Mouse (Mus musculus): Measurements from ENCODE around the gene Cobll1. TPM values are rescaled to one million over a fixed set of nuclear protein-coding genes. Genes with fewer than 3 reads are reported as not detected.

Gene Cobll1
- polyA plus RNA-seq, 1 experiment from 2014 or later: 3.0 TPM

DNA sequence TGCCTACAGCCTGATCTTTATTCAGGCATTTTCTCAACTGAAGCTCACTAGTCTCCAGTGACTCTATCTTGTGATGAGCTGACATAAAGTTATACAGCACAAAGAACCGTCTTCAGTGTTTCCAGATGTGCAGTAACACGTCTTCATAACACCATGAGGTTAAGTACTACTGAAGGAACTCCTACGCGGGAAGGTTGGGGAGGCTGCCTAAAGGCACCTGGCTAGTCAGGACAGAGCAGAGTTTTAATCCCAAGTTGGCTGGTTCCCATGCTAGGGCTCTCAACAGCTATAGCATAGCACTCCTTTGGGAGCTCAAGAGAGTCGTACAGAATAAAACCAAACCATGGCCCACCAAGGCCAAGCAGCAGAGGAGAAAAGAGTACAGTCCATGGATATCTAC, 76.6 kb downstream of the Cobll1 start:
- H3K27me3 ChIP-seq: no peaks in the 10 kb centered on the region
- ATAC-seq (ENCODE audit: low FRiP score, low read depth): peak; percentile 73

DNA sequence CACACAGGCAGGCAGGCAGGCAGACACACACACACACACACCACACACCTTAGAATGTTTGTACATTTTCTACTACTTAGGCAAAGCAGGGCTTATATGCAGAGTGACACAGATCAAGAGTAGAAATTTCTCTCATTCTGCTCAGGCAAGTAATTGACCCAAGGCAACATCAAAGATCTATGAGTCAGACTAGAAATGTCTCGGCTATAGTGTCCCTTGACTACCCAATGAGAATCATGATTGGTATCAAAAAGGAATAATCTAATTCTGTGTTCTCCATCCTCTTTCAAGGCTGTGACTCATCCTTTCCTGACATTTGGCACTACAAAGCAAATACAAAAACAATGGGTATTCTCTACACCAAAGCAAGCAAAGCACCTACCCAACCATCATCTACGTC, 77.5 kb downstream of the Cobll1 start:
- H3K4me2 ChIP-seq (replicated peaks): no peak overlapping the region
- no peaks in the 10 kb centered on the region for H3K36me3 ChIP-seq
- H3K27ac ChIP-seq: no peak overlapping the region
- no peaks in the 10 kb centered on the region for H3K27me3 ChIP-seq
- H3K4me3 ChIP-seq: no peak overlapping the region
- WGBS: 85% methylated on average over 2 of the region's 2 CpGs
- H3K4me1 ChIP-seq: peaks cover 7% of the 10 kb centered on the region
- H3K9ac ChIP-seq: no peak overlapping the region
- no peak for ATAC-seq (ENCODE audit: low FRiP score, low read depth)
- no peaks in the 10 kb centered on the region for H3K9me3 ChIP-seq

More for the DNA sequence above, 76.6 kb downstream of the Cobll1 start:
- H3K4me1 ChIP-seq: peaks cover 7% of the 10 kb centered on the region
- 66% methylated on average over 5 of the region's 5 CpGs for WGBS
- H3K4me2 ChIP-seq (replicated peaks): no peak overlapping the region
- H3K9me3 ChIP-seq: no peaks in the 10 kb centered on the region
- no peak overlapping the region for H3K27ac ChIP-seq
- H3K4me3 ChIP-seq: no peak overlapping the region
- H3K36me3 ChIP-seq: no peaks in the 10 kb centered on the region
- H3K9ac ChIP-seq: no peak overlapping the region

DNA sequence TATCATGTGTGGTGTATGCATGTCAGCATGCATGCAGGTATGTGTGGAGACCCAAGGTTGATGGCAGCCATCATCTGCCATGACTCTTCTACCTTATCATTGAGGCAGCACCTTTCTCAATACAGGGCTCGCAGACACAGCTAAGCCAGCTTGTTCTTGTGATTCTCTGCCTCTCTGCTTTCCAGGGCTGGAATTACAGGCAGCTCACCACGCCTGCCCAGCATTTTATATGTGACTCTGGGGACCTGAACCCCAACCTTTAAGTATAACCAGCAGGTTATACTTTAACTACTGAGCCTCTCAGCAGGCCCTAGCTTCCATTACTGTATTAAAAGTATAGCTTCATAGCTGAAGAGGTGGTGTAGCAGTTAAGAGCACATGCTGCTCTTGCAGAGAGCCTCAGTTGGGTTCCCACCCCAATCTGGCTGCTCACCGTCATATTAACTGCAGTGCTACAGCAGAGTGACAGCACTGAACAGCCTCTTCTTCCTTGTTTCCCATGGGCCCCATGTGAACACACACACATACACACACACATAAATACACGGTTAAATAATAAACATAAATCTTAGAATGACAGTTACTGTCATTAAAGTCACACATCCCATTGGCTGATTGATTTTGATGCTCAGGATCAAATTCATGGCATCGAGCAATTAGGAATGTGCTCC, 81.1 kb downstream of the Cobll1 start:
- 69% methylated on average over 5 of the region's 5 CpGs for WGBS

DNA sequence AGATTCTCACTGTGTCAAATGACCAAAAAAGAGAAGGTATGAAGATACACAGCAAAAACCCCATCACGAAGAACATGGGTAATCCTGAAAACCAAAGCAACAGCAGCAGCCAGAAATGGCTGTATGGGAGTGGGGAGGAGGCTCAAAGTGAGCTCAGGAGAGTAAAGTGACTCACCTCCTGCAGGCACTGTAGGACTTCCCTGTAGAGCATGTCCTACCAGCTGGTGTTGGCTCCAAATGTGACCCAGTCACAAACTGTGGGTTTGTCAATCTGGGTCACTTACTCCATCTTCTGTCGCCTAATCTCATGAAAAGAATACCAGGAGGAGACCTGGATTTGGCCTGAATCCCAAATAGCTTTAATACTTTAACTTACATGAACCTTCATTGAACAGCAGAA, 81.9 kb downstream of the Cobll1 start:
- peaks cover 7% of the 10 kb centered on the region for H3K4me1 ChIP-seq
- no peaks in the 10 kb centered on the region for H3K27me3 ChIP-seq
- H3K9me3 ChIP-seq: no peaks in the 10 kb centered on the region
- H3K4me3 ChIP-seq: no peak overlapping the region
- H3K36me3 ChIP-seq: no peaks in the 10 kb centered on the region
- WGBS: 83% methylated on average over 2 of the region's 2 CpGs
- ATAC-seq (ENCODE audit: low FRiP score, low read depth): no peak
- H3K9ac ChIP-seq: no peak overlapping the region
- H3K27ac ChIP-seq: no peak overlapping the region
- no peak overlapping the region for H3K4me2 ChIP-seq (replicated peaks)

More for the DNA sequence above, 81.1 kb downstream of the Cobll1 start:
- Histone ChIP-seq H3K27ac (no peak overlapping the region), H3K9me3 (no peaks in the 10 kb centered on the region), H3K9ac (no peak overlapping the region), H3K36me3 (no peaks in the 10 kb centered on the region), H3K4me1 (peaks cover 7% of the 10 kb centered on the region), H3K4me3 (no peak overlapping the region), H3K4me2 (replicated peaks) (no peak overlapping the region), H3K27me3 (no peaks in the 10 kb centered on the region)
- peak; percentile 48 for ATAC-seq (ENCODE audit: low FRiP score, low read depth)

DNA sequence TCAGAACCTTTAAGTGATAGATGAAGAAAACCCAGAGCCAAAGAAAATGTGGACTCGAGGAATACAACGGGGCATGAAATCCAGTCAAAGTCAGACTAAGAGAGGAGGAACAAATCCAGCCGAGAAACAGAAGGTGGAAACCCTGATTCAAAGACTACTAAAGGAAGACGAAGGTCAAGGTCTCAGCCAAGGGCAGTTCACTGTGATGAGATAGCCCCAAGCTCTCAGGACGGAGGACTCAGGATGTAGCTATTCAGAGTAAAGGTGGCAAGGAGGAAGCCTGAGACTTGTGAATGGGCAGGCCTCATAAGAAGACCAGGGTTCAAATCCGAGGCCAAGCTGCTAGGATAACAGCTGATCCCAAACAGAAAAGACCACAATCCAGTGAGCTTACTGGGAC, 90.3 kb downstream of the Cobll1 start:
- Histone ChIP-seq H3K27ac (no peak overlapping the region), H3K4me3 (no peak overlapping the region), H3K4me2 (replicated peaks) (no peak overlapping the region), H3K4me1 (peaks cover 5% of the 10 kb centered on the region; the same call in 1 of the 2 replicates), H3K9ac (no peak overlapping the region), H3K9me3 (no peaks in the 10 kb centered on the region), H3K36me3 (no peaks in the 10 kb centered on the region), H3K27me3 (no peaks in the 10 kb centered on the region)
- 95% methylated on average over 6 of the region's 6 CpGs for WGBS
- no peak for ATAC-seq (ENCODE audit: low FRiP score, low read depth)

DNA sequence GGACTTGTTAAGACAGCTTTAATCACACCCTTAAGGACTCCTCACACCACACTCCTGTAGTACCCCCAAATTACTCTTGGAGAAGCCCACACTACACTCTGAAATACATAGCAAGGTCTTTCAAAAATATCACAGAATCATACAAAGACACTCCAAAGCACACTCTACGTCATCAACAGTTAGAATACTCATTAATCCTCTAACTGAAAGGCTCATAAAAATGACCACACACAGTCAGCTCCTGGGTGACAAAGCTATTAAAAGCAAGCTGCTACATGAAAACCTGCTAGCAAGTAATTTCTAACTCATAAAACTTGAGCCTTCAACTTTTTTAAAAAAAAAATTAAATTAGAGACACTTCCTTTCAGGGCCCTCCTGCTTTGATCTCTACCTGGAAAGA, 91.8 kb downstream of the Cobll1 start:
- WGBS: 24% methylated on average over 1 of the region's 1 CpGs
- no peak overlapping the region for H3K4me3 ChIP-seq
- peaks cover 3% of the 10 kb centered on the region; the same call in 1 of the 2 replicates for H3K9me3 ChIP-seq
- no peaks in the 10 kb centered on the region for H3K36me3 ChIP-seq
- peaks cover 5% of the 10 kb centered on the region; the same call in 1 of the 2 replicates for H3K4me1 ChIP-seq
- ATAC-seq (ENCODE audit: low FRiP score, low read depth): no peak
- H3K27ac ChIP-seq: no peak overlapping the region
- H3K4me2 ChIP-seq (replicated peaks): no peak overlapping the region
- no peak overlapping the region for H3K9ac ChIP-seq
- H3K27me3 ChIP-seq: no peaks in the 10 kb centered on the region

DNA sequence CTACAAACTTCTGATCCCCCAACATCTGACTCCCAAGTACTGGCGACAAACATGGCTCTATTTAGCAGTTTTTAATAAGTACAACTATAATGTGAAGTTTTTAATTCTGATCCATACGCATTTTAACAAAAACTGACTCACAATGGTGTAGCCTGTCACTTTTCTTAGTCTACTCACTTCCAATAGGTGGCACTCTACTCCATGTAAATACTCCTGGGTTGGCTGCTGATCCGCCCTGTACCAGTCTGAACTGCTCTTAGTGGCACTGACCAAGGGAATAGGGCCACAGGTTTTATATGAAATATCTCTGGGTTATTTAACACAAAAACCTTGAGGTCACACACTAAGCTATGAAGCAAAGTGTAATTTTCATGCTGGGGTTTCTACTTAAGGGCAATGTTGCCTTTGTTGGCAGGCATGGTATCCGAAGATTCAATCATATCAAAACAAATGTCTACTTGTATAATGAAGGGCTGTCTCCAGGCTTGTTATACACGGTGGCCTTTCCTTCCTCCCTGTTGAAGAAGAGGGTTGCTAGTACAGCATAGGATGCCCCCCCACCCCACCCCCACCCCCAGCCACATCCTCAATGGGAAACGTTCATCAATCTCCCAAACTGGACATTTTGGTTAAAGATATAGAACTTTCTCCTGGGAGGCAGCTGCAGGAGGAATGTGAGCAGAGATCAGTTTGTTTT, 93.6 kb downstream of the Cobll1 start:
- Histone ChIP-seq H3K27ac (no peak overlapping the region), H3K9ac (no peak overlapping the region), H3K36me3 (no peaks in the 10 kb centered on the region), H3K9me3 (peaks cover 3% of the 10 kb centered on the region; the same call in 1 of the 2 replicates), H3K4me2 (replicated peaks) (no peak overlapping the region), H3K4me1 (peaks cover 5% of the 10 kb centered on the region; the same call in 1 of the 2 replicates), H3K27me3 (no peaks in the 10 kb centered on the region), H3K4me3 (no peak overlapping the region)
- peak; percentile 84 for ATAC-seq (ENCODE audit: low FRiP score, low read depth)
- WGBS: 45% methylated on average over 6 of the region's 6 CpGs

DNA sequence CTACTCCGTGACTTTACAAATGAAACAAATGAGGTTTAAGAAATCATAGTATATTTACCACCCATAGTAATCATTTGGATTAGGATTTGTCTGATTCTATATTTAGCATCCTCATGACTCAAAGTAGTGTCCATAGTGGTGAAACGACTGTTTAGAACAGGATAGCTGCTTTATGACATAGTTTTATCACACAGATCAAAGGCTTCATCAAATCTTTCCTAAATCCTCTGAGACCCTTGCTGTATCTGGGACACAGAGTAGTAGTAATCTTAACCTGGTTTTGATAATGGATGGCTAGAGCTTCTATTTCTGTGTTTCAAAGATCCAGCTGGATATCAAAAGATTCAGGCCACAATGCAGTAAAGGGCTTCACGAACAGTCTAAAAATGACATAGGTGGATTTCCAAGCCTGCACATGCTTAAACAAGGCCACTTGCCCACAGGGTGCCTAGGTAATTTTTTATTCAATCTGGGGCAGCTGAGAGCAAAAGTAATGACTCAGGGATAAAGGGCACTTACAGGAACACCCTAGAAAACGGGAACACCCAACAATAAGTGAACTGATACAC, 98.0 kb downstream of the Cobll1 start:
- Histone ChIP-seq H3K4me1 (0 out of 2 replicates have a peak, but pooled peaks cover 6% of the 10 kb centered on the region), H3K9ac (no peak overlapping the region), H3K27ac (no peak overlapping the region), H3K4me2 (replicated peaks) (no peak overlapping the region), H3K36me3 (no peaks in the 10 kb centered on the region), H3K4me3 (no peak overlapping the region), H3K27me3 (no peaks in the 10 kb centered on the region), H3K9me3 (peaks cover 3% of the 10 kb centered on the region; the same call in 1 of the 2 replicates)
- no peak for ATAC-seq (ENCODE audit: low FRiP score, low read depth)
- WGBS: 52% methylated on average over 4 of the region's 4 CpGs

DNA sequence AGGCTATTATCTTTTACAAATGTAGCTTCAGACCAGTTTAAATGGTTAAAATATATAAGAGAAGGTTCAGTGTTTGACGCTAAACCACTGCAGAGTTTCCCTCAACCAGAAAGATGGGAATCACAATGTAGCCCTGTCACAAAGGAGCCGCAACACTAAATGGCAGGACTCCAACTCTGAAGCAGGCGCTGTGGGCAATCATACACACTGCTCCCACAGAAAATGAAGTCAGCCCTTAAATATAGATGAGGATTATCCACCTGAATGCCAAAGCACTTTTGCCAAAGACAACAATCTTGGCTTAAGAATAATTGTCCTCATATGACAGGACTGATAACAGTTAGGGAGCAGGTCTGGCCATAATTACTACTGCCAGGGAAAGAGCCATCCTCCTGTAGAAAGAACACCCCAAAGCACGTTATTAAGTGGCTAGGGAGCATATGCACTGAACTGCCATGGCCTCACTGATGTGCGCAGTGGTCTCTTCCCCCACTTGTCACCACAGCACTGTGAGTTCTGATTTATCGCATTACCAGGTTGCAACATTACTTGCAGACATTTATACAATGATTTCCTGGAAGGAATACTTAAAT, 98.8 kb downstream of the Cobll1 start:
- ATAC-seq (ENCODE audit: low FRiP score, low read depth): no peak
- Histone ChIP-seq H3K36me3 (no peaks in the 10 kb centered on the region), H3K4me3 (no peak overlapping the region), H3K9me3 (peaks cover 3% of the 10 kb centered on the region; the same call in 1 of the 2 replicates), H3K4me1 (0 out of 2 replicates have a peak, but pooled peaks cover 6% of the 10 kb centered on the region), H3K27ac (no peak overlapping the region), H3K9ac (no peak overlapping the region), H3K27me3 (no peaks in the 10 kb centered on the region), H3K4me2 (replicated peaks) (no peak overlapping the region)
- 63% methylated on average over 6 of the region's 6 CpGs for WGBS

DNA sequence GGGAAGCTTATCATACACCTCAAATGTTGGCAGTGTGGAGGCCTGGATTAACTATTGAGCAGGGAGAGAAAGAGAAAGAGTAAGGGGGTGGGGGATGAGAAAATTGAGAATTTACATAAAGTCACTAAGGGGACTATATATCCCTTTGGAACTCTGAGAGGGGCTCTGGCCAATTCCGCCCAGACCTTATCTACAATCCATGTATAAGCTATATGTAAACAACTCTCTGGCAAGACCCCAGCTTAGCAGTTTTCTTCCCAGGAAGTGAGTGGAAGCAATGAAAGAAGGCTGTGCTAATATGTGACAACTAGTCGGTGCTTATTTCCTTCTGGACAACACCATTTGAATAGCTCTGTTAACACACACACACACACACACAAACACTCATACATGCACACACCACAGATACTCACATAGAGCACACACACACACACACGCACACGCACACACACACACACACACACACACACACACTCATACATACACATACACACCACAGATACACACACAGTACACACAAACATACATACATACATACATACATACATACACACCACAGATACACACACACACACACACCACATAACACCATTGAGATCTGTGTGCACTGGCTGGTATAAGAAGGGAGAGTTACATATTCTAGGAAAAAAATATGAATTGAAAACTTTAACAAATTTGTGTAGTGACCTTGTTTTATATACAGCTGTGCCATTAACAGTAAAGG, 99.4 kb downstream of the Cobll1 start:
- Histone ChIP-seq H3K4me3 (no peak overlapping the region), H3K9me3 (peaks cover 3% of the 10 kb centered on the region; the same call in 1 of the 2 replicates), H3K27ac (no peak overlapping the region), H3K27me3 (no peaks in the 10 kb centered on the region), H3K36me3 (no peaks in the 10 kb centered on the region), H3K4me2 (replicated peaks) (no peak overlapping the region), H3K4me1 (0 out of 2 replicates have a peak, but pooled peaks cover 6% of the 10 kb centered on the region), H3K9ac (no peak overlapping the region)
- WGBS: 65% methylated on average over 4 of the region's 4 CpGs
- ATAC-seq (ENCODE audit: low FRiP score, low read depth): no peak

DNA sequence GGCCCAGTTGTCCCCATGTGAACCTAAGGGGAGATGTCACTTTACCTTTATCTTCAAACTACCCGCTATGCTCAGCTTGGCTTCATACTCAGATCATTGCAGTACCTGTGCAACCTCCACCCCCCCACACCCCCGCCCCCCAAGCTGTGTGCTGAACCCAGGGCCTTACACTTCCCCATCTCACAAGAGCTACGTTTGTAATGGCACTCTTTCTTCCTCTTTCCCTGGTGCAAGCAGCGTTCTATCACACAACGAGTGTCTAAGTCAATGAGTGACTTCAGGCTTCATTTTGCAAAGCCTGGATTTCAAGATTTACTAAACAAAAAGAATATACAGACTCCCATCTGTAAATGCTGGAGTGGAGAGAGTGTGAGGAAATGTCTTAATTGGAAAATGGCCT, 100.2 kb downstream of the Cobll1 start:
- H3K4me3 ChIP-seq: no peak overlapping the region
- 0 out of 2 replicates have a peak, but pooled peaks cover 6% of the 10 kb centered on the region for H3K4me1 ChIP-seq
- ATAC-seq (ENCODE audit: low FRiP score, low read depth): no peak
- H3K27ac ChIP-seq: no peak overlapping the region
- 73% methylated on average over 5 of the region's 5 CpGs for WGBS
- H3K9me3 ChIP-seq: peaks cover 3% of the 10 kb centered on the region; the same call in 1 of the 2 replicates
- no peak overlapping the region for H3K9ac ChIP-seq
- no peaks in the 10 kb centered on the region for H3K36me3 ChIP-seq
- no peak overlapping the region for H3K4me2 ChIP-seq (replicated peaks)
- H3K27me3 ChIP-seq: no peaks in the 10 kb centered on the region

All from limb, embryonic 13.5 days (tissue).